Mouse (Mus musculus) stomach, embryonic 15.5 days (tissue): ENCODE measurements at regions not wholly inside any gene's neighbourhood (a gene's known extent, or its start where the extent isn't known, plus 50 kb on each side); places are given as distances from the start of the nearest gene placed in this dataset.
A peak's percentile ranks its signal among the peaks of the same experiment; 100 is the strongest.

ENCODE experiments used
- ATAC-seq: fragments of 200-750 bp; cut with Nextera tagmentation; 2 replicates; pipeline ENCODE4 v1.8.0; 2017; ENCODE audit warnings: low read depth, moderate number of reproducible peaks, moderate TSS enrichment; ENCODE audit not compliant: insufficient read depth, low FRiP score
- H3K27ac ChIP-seq: fragments of 300-500 bp; sonication (generic); 2 replicates; pipeline ENCODE4 v1.5.1; 2015; ENCODE audit warnings: mild to moderate bottlenecking, inconsistent platforms
- H3K27me3 ChIP-seq: fragments of 300-500 bp; sonication (generic); replicated peaks from 2 replicates; pipeline ENCODE4 v1.6.1; 2015; ENCODE audit warnings: inconsistent platforms
- H3K36me3 ChIP-seq: fragments of 300-500 bp; sonication (generic); 2 replicates; pipeline ENCODE4 v1.6.1; 2015; ENCODE audit warnings: inconsistent platforms
- H3K4me1 ChIP-seq: fragments of 300-500 bp; sonication (generic); 2 replicates; pipeline ENCODE4 v1.6.1; 2015; ENCODE audit warnings: inconsistent platforms
- H3K4me2 ChIP-seq: fragments of 300-500 bp; sonication (generic); 2 replicates; pipeline ENCODE4 v1.6.1; 2015; ENCODE audit warnings: mild to moderate bottlenecking, inconsistent platforms
- H3K4me3 ChIP-seq: fragments of 300-500 bp; sonication (generic); replicated peaks from 2 replicates; pipeline ENCODE4 v1.5.1; 2015; ENCODE audit warnings: inconsistent platforms
- H3K9ac ChIP-seq: fragments of 300-500 bp; sonication (generic); 2 replicates; pipeline ENCODE4 v1.6.1; 2015; ENCODE audit warnings: inconsistent platforms
- H3K9me3 ChIP-seq: fragments of 300-500 bp; sonication (generic); 2 replicates; pipeline ENCODE4 v1.6.1; 2016; ENCODE audit warnings: inconsistent platforms
- WGBS: fragments of 180-500 bp; shearing (Covaris S2); methylation state at CpG from one replicate; pipeline ENCODE4 v1.1.7; 2015; 5-methylcytosine and 5-hydroxymethylcytosine counted together

DNA sequence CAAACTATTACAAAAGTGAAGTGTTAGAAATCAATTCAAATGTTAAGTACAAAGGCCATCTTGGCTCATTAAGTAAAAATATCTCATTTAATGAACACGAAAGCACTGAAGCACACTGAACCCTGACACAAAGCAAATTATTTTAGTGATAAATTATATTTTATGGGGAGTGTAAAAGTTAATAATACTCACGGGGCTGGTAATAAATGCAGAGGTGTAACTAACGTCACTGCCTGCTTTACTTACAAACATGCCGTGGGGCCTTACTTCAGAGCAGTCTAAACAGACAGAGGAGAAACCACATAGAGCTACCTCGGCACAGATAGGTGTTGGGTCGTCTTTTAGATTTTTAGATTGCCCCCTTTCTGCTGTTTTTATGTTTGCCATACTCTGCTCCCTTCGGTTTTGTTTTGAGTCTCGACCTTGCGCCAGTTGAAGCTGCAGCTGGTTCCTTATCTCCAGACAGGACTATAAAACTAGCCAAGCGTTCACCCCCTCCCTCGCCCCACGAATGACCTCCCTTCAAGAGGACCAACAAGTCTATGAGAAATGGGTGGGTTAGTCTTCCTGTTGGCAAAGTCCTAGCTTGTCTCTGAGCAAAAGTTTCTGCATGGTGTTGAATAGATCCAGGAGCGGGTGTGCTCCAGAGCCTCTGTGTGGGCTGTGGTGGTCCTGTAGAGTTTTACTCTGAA, 181.8 kb upstream of the Nr5a2 start:
- WGBS = 32% methylated on average over 13 of the region's 13 CpGs
- Histone ChIP-seq H3K27me3 (no peaks in the 10 kb centered on the region), H3K9ac (no peak overlapping the region), H3K4me1 (no peaks in the 10 kb centered on the region), H3K9me3 (no peaks in the 10 kb centered on the region), H3K27ac (no peak overlapping the region), H3K4me3 (no peak overlapping the region), H3K36me3 (no peaks in the 10 kb centered on the region), H3K4me2 (no peak overlapping the region)
- 0 out of 2 replicates have a peak, but pooled peaks have one; percentile 39 for ATAC-seq

DNA sequence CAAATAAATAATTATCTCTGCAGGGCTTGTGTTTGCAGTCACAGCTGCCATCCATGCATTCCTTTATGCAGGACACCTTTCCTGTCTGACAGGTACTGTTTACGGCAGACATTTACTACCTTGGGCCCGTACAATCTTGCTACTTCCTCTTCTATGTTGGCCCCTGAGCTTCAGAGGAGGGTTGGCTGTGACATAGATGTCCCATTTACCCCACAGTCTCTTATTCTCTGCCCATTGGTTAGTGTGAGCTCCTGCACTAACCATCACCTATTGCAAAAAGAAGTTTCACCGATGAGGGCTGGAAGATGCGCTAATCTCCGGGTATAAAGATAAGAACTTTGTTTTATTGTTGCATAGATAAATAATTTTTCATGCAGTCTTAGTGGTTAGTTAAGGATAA, 181.1 kb upstream of the Nr5a2 start:
- H3K4me2 ChIP-seq = no peak overlapping the region
- no peak overlapping the region for H3K4me3 ChIP-seq
- WGBS = 64% methylated on average over 5 of the region's 5 CpGs
- no peaks in the 10 kb centered on the region for H3K27me3 ChIP-seq
- no peaks in the 10 kb centered on the region for H3K36me3 ChIP-seq
- H3K9ac ChIP-seq = no peak overlapping the region
- no peaks in the 10 kb centered on the region for H3K4me1 ChIP-seq
- H3K9me3 ChIP-seq = no peaks in the 10 kb centered on the region
- H3K27ac ChIP-seq = no peak overlapping the region
- ATAC-seq = no peak

DNA sequence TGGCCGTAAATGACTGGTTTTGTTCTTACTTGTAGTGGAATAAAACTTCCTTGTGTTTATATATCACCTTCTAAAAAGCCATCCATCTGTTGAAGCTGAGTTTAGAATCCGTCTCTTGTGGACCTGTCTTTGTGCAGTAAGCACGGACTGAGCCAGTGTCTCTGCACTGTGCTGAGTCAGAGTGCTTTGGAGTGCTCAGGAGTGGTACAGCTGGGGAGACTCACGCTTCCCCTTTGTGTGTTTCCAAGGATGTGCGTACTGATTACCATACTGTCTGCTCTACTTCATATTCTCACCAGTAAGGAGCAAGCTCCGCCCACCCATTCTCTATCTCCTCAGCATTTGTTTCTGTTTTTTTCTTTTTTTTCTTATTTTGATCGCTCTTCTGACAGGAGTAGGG, 175.9 kb upstream of the Nr5a2 start:
- no peak for ATAC-seq
- Histone ChIP-seq H3K9me3 (no peaks in the 10 kb centered on the region), H3K4me3 (no peak overlapping the region), H3K4me2 (no peak overlapping the region), H3K9ac (no peak overlapping the region), H3K27ac (no peak overlapping the region), H3K36me3 (no peaks in the 10 kb centered on the region), H3K4me1 (no peaks in the 10 kb centered on the region), H3K27me3 (no peaks in the 10 kb centered on the region)
- WGBS = 63% methylated on average over 7 of the region's 7 CpGs

- ATAC-seq = no peak
- Histone ChIP-seq H3K36me3 (no peaks in the 10 kb centered on the region), H3K4me3 (no peak overlapping the region), H3K9me3 (no peaks in the 10 kb centered on the region), H3K27ac (no peak overlapping the region), H3K27me3 (no peaks in the 10 kb centered on the region), H3K4me2 (no peak overlapping the region), H3K4me1 (no peaks in the 10 kb centered on the region), H3K9ac (no peak overlapping the region)
- whole genome bisulfite sequencing = 34% methylated on average over 7 of the region's 7 CpGs
These were observed 173.5 kb upstream of the Nr5a2 start for GRCm38 (mm10) chr1:137133734-137134133.

GRCm38 (mm10) chr1:137130264-137130663, 170.0 kb upstream of the Nr5a2 start:
- Histone ChIP-seq H3K4me1 (no peaks in the 10 kb centered on the region), H3K27me3 (no peaks in the 10 kb centered on the region), H3K9ac (no peak overlapping the region), H3K36me3 (no peaks in the 10 kb centered on the region), H3K4me3 (no peak overlapping the region), H3K9me3 (no peaks in the 10 kb centered on the region), H3K4me2 (no peak overlapping the region), H3K27ac (no peak overlapping the region)
- no peak for ATAC-seq
- WGBS = 69% methylated on average over 3 of the region's 3 CpGs

DNA sequence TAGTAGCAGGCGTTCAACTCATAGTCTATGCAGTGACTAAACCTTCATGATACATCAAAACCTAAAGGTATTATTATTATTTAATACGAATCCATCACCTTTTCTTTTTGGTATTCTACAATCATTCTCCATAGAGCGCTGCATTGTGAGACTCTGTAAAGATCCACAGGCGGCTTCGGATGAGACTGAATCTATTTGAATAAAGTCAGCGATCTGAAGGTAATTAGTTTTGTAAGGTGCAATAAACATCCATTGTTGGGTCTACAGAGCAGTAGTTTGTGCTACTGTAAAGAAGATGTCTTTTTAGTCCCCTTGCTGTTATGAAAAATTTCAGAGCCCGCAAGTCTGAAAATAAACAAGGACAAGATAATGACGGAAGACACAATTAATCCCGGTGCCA, 168.9 kb upstream of the Nr5a2 start:
- no peak overlapping the region for H3K4me2 ChIP-seq
- no peak overlapping the region for H3K9ac ChIP-seq
- 83% methylated on average over 9 of the region's 9 CpGs for WGBS
- H3K27ac ChIP-seq = no peak overlapping the region
- no peak for ATAC-seq
- H3K4me3 ChIP-seq = no peak overlapping the region
- no peaks in the 10 kb centered on the region for H3K4me1 ChIP-seq
- no peaks in the 10 kb centered on the region for H3K27me3 ChIP-seq
- H3K36me3 ChIP-seq = no peaks in the 10 kb centered on the region
- no peaks in the 10 kb centered on the region for H3K9me3 ChIP-seq

GRCm38 (mm10) chr1:137117866-137118265, 157.6 kb upstream of the Nr5a2 start:
- no peak overlapping the region for H3K4me3 ChIP-seq
- no peaks in the 10 kb centered on the region for H3K9me3 ChIP-seq
- 76% methylated on average over 3 of the region's 3 CpGs for WGBS
- no peaks in the 10 kb centered on the region for H3K4me1 ChIP-seq
- H3K4me2 ChIP-seq = no peak overlapping the region
- ATAC-seq = no peak
- no peaks in the 10 kb centered on the region for H3K27me3 ChIP-seq
- no peak overlapping the region for H3K27ac ChIP-seq
- H3K9ac ChIP-seq = no peak overlapping the region
- no peaks in the 10 kb centered on the region for H3K36me3 ChIP-seq

DNA sequence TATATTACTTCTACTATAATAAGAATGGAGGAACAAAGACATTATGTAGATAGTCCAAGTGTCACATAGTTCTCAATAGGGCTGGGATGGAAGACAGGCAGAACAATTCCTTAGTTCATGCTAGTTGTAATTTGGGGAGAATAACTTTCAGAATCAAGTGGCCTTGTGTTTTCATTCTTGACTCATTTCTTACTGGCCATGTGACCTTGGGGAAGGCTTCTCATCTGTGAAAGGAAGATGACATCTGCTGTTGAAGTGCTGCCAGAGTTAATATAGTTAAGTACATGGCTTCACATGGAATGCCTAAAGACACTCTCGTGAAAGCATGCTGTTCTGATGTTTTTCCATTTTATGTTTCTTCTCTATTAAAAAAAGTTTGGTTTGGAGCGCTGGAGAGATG, 146.2 kb upstream of the Nr5a2 start:
- 81% methylated on average over 2 of the region's 2 CpGs for WGBS
- H3K4me1 ChIP-seq = no peaks in the 10 kb centered on the region
- no peak overlapping the region for H3K9ac ChIP-seq
- no peaks in the 10 kb centered on the region for H3K9me3 ChIP-seq
- ATAC-seq = no peak
- H3K4me3 ChIP-seq = no peak overlapping the region
- H3K27me3 ChIP-seq = no peaks in the 10 kb centered on the region
- no peak overlapping the region for H3K4me2 ChIP-seq
- H3K36me3 ChIP-seq = no peaks in the 10 kb centered on the region
- H3K27ac ChIP-seq = no peak overlapping the region

- H3K36me3 ChIP-seq = no peaks in the 10 kb centered on the region
- no peak overlapping the region for H3K4me2 ChIP-seq
- no peak overlapping the region for H3K27ac ChIP-seq
- no peak overlapping the region for H3K4me3 ChIP-seq
- no peaks in the 10 kb centered on the region for H3K4me1 ChIP-seq
- no peaks in the 10 kb centered on the region for H3K27me3 ChIP-seq
- H3K9ac ChIP-seq = no peak overlapping the region
- 35% methylated on average over 9 of the region's 9 CpGs for WGBS
- H3K9me3 ChIP-seq = no peaks in the 10 kb centered on the region
- ATAC-seq = no peak
These were observed 131.5 kb upstream of the Nr5a2 start for GRCm38 (mm10) chr1:137091762-137092161.

DNA sequence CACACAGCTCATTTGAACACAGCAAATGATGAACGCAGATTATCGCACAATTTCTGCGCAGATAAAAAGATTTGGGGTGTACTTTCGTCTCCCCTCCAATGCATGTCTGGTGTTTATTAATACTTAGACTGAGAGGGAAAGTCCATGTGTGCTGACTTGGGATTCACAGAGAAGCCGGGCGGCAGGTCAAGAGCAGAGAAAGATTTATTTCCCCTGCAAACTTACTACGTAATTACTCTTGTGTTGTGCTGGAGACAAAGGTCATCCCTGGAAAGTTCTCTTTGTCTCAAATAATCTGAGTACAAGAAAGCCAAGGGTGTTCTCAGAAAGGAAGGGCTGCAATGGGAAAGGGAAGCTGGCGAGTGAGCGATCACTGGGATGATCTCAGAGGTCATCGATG, 127.9 kb upstream of the Nr5a2 start:
- no peaks in the 10 kb centered on the region for H3K4me1 ChIP-seq
- 0 out of 2 replicates have a peak overlapping the region, but pooled peaks have one; percentile 8 for H3K4me2 ChIP-seq
- no peak overlapping the region for H3K4me3 ChIP-seq
- H3K9ac ChIP-seq = no peak overlapping the region
- H3K27ac ChIP-seq = no peak overlapping the region
- no peaks in the 10 kb centered on the region for H3K9me3 ChIP-seq
- H3K36me3 ChIP-seq = no peaks in the 10 kb centered on the region
- no peak for ATAC-seq
- H3K27me3 ChIP-seq = no peaks in the 10 kb centered on the region
- 48% methylated on average over 10 of the region's 10 CpGs for WGBS

- H3K9ac ChIP-seq = no peak overlapping the region
- H3K27me3 ChIP-seq = no peaks in the 10 kb centered on the region
- no peak overlapping the region for H3K4me3 ChIP-seq
- no peaks in the 10 kb centered on the region for H3K36me3 ChIP-seq
- 88% methylated on average over 3 of the region's 3 CpGs for WGBS
- no peaks in the 10 kb centered on the region for H3K4me1 ChIP-seq
- H3K9me3 ChIP-seq = no peaks in the 10 kb centered on the region
- no peak overlapping the region for H3K27ac ChIP-seq
- H3K4me2 ChIP-seq = no peak overlapping the region
- ATAC-seq = no peak
These were observed 126.5 kb upstream of the Nr5a2 start for GRCm38 (mm10) chr1:137086766-137087165.

GRCm38 (mm10) chr1:137083500-137083899, 123.3 kb upstream of the Nr5a2 start:
- Histone ChIP-seq H3K27ac (no peak overlapping the region), H3K27me3 (no peaks in the 10 kb centered on the region), H3K4me1 (no peaks in the 10 kb centered on the region), H3K9ac (no peak overlapping the region), H3K4me3 (no peak overlapping the region), H3K4me2 (no peak overlapping the region), H3K9me3 (no peaks in the 10 kb centered on the region), H3K36me3 (no peaks in the 10 kb centered on the region)
- ATAC-seq = no peak
- WGBS = 24% methylated on average over 1 of the region's 1 CpGs

DNA sequence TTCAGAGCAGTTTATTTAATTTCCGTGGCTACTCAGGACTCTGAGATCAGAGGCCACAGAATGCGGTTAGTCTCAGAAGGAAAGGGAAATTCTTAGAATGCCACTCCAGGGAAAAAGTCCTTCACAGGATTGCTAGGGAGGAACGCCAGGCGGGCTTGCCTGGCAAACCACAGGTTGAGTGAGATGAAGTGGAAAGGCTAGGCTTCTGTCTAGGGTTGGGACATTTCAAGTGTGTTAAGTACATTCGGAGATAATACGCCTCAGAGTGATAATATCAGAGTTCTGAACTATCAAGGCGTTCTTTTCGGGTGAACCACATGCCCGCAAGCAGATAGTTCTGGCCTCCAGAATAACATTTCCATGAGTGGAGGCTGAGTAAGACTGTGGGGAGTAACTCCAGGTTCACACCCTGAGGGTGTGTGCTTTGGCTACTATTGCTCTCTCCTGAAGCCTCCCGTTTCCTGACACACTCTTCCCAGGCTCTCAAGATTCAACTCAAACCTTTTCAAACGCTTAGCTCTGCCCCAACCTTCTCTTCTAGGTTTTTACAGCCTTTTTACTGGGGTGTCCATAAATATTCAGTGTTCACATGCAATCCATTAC, 119.3 kb upstream of the Nr5a2 start:
- Histone ChIP-seq H3K4me2 (no peak overlapping the region), H3K9ac (no peak overlapping the region), H3K36me3 (no peaks in the 10 kb centered on the region), H3K27ac (no peak overlapping the region), H3K4me3 (no peak overlapping the region), H3K4me1 (no peaks in the 10 kb centered on the region), H3K9me3 (no peaks in the 10 kb centered on the region), H3K27me3 (no peaks in the 10 kb centered on the region)
- WGBS = 56% methylated on average over 11 of the region's 11 CpGs
- ATAC-seq = no peak
